Mouse (Mus musculus) mesoderm, embryonic 11.5 days (tissue): ENCODE results near the gene Klk6.

Experiments used
- DNase-seq: peaks from one replicate; pipeline ENCODE4 v3.0.0-alpha.2; 2012; ENCODE audit warnings: low read depth, low spot score

The Klk6 gene

GRCm38 (mm10) chr7:43824199-43824598 is at the start of gene Klk6:
TSS of gene Klk6 (plus strand) at chr7:43824499.
- DNase-seq = no peak

GRCm38 (mm10) chr7:43774802-43775201 is 49.5 kb upstream of the Klk6 start:
- no peak for DNase-seq

- DNase-seq = no peak
Measured at GRCm38 (mm10) chr7:43775311-43776057, 48.8 kb upstream of the Klk6 start.

- no peak for DNase-seq
Measured at GRCm38 (mm10) chr7:43776506-43776905, 47.8 kb upstream of the Klk6 start.

GRCm38 (mm10) chr7:43777423-43777822 is 46.9 kb upstream of the Klk6 start:
- no peak for DNase-seq

- DNase-seq = no peak
Measured at GRCm38 (mm10) chr7:43778176-43778970, 45.9 kb upstream of the Klk6 start.

- no peak for DNase-seq
Measured at GRCm38 (mm10) chr7:43780241-43780640, 44.1 kb upstream of the Klk6 start.

GRCm38 (mm10) chr7:43780746-43781145 is 43.6 kb upstream of the Klk6 start, which contains the start of gene Klk10:
TSS of gene Klk10 (plus strand) at chr7:43781035.
- no peak for DNase-seq

GRCm38 (mm10) chr7:43781541-43781940 is 42.8 kb upstream of the Klk6 start:
- DNase-seq = no peak

GRCm38 (mm10) chr7:43782275-43783265 is 41.7 kb upstream of the Klk6 start:
- peak; percentile 90 for DNase-seq

GRCm38 (mm10) chr7:43785286-43785685 is 39.0 kb upstream of the Klk6 start:
- no peak for DNase-seq

- DNase-seq = no peak
Measured at GRCm38 (mm10) chr7:43788096-43788495, 36.2 kb upstream of the Klk6 start.

- DNase-seq = no peak
Measured at GRCm38 (mm10) chr7:43789295-43789694, 35.0 kb upstream of the Klk6 start.

- no peak for DNase-seq
Measured at GRCm38 (mm10) chr7:43791591-43791990, 32.7 kb upstream of the Klk6 start, which contains the start of gene Klk9. TSS of gene Klk9 (plus strand) at chr7:43791891.

GRCm38 (mm10) chr7:43796355-43796754 is 27.9 kb upstream of the Klk6 start:
- no peak for DNase-seq

- peak; percentile 36 for DNase-seq
Measured at GRCm38 (mm10) chr7:43797333-43797769, 26.9 kb upstream of the Klk6 start, which contains the start of gene Klk8. TSS of gene Klk8 (plus strand) at chr7:43797577.

- peak; percentile 12 for DNase-seq
Measured at GRCm38 (mm10) chr7:43797844-43798462, 26.3 kb upstream of the Klk6 start.

GRCm38 (mm10) chr7:43799876-43800275 is 24.4 kb upstream of the Klk6 start:
- DNase-seq = no peak

- DNase-seq = no peak
Measured at GRCm38 (mm10) chr7:43810994-43811393, 13.3 kb upstream of the Klk6 start, which contains the start of gene Klk7. TSS of gene Klk7 (plus strand) at chr7:43811294.

GRCm38 (mm10) chr7:43815211-43815610 is 9.1 kb upstream of the Klk6 start:
- DNase-seq = no peak

GRCm38 (mm10) chr7:43816746-43817145 is 7.6 kb upstream of the Klk6 start:
- no peak for DNase-seq
